Mouse (Mus musculus): ENCODE results near the gene Irx3.

Irx3 gene

GRCm38 (mm10) chr8:91801241-91801811 is 541 bp downstream of the Irx3 start:
- in situ Hi-C loops (cut with MboI): no loop called here

- in situ Hi-C loops (cut with MboI): no loop called here
These were observed 1.2 kb downstream of the Irx3 start for GRCm38 (mm10) chr8:91800523-91801240.

DNA sequence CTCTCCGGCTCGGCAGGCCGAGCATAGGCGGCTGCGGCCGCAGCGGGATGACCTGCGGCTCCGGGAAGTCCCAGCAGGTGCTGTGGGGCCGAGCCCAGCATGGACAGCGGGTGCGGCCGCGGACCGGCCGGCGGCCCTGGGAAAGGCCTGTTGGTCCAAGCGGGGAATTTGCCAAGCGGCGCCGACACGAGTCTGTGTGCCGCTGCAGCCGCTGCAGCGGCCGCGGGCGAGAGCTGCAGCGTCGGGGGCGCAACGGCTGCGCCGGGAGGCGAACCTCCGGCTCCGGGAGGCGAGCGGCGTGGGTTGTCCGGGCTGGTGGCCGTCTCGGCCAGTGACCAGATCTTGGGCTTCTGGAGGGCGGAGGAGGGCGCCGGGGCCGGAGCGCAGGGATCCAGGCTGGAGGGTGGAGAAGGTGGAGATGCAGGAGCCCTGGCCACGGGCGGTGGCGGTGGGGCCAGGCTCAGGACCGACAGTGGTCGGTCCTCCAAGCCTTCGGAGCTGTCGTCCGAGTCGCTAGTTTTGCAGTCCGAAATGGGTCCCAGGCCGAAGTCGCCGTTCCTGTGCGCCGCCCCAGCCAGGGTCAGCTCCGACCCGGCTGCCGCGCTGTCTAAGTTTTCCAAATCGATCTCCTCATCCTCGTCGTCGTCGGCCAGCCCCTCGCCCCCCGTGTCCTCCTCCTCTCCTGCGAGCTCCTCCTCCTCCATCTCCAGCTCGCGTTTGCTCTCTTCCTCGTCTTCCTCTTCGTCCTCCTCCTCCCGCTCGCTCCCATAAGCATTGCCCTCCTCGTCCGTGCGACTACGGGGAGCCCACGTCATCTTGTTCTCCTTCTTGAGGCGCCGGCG is 2.0 kb downstream of the Irx3 start:
- in situ Hi-C loops (cut with MboI): no loop called here

GRCm38 (mm10) chr8:91799016-91799581 is 2.8 kb downstream of the Irx3 start:
- in situ Hi-C loops (cut with MboI): no loop called here

- in situ Hi-C loops (cut with MboI): no loop called here
These were observed 4.1 kb downstream of the Irx3 start for GRCm38 (mm10) chr8:91797626-91798271.

GRCm38 (mm10) chr8:91793846-91794245 is 8.0 kb downstream of the Irx3 start:
- in situ Hi-C loops (cut with MboI): no loop called here

- in situ Hi-C loops (cut with MboI): no loop called here
These were observed 14.5 kb downstream of the Irx3 start for GRCm38 (mm10) chr8:91787194-91787895.

DNA sequence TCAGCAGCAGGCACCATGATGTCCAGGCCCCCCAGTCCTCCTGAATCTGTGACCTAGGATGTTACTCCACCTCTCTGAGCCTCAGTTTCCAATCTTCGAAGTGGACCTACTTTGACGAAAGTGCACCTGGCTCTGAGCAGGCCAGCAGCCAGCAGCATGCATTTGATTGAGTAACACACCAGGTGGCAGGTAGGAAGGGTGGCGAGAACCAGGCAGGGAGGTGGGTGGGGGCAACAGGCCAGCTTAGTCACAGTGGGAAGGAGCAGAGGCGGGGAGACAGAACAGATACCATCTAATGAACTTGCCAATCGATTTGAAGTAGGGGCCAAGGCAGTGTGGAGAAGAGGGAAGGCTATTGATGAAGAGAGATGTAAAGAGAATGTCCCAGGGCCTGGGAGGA is 18.9 kb downstream of the Irx3 start:
- in situ Hi-C loops (cut with MboI): no loop called here

- in situ Hi-C loops (cut with MboI): no loop called here
These were observed 19.7 kb downstream of the Irx3 start for GRCm38 (mm10) chr8:91782201-91782600.

GRCm38 (mm10) chr8:91780648-91781047 is 21.2 kb downstream of the Irx3 start:
- in situ Hi-C loops (cut with MboI): no loop called here

- in situ Hi-C loops (cut with MboI): no loop called here
These were observed 33.0 kb downstream of the Irx3 start for GRCm38 (mm10) chr8:91768857-91769256.

- in situ Hi-C loops (cut with MboI): no loop called here
These were observed 36.3 kb downstream of the Irx3 start for GRCm38 (mm10) chr8:91765411-91766034.

DNA sequence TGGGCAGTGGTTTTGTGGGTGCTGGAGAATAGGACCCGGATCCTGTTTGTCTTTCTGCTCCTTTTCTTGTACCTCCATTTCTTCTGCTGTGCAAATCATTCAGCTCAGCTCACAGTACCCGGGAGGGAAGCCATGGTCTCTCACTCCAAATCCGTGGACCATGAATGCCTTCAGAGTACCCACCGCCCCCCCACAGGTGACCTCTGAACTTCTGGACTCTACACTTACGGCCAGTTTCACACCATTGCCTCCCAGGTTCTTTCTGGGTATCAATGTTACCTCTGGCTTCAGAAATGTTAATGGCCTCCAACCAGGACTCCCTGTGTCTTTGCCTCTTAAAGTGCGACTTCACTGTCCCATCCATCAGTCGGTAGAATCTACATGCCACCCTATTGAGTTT is 46.3 kb downstream of the Irx3 start:
- in situ Hi-C loops (cut with MboI): no loop called here

DNA sequence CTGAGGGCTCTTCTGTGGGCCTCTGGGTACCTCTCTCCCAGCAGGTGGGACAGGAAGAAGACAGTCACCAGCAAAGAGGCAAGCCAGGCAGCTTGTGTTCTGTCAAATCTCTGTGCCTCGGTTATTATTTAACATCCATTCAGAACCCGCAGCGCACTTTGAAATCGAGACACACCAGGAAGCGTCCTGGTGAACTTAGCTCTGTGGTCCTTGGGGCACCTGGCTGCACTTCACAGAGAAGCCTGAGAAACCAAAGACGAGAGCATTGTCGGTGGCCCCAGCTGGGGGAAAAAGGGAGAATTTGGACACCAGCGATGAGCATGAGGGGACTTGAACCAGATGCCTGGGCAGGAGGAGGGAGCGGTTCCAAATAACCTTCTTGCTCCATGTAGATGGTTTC is 46.8 kb downstream of the Irx3 start:
- in situ Hi-C loops (cut with MboI): no loop called here

DNA sequence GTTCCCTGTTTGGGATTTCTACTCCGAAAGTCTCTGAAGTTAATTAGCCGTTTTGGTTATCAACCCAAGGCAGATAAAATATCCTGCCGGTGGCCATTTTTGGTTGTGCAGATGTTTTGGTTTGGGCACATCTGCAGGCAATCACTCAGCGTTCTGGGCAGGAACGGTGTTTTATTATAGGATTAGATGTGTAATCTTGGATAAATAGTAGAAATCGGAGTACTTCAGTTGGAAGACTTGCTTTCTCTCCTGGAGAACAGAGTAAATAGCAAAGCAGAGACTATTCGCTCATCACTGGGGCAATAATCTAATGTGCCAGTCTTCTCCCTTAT is 51.1 kb downstream of the Irx3 start:
- in situ Hi-C loops (cut with MboI): no loop called here

- in situ Hi-C loops (cut with MboI): no loop called here
These were observed 51.6 kb downstream of the Irx3 start for GRCm38 (mm10) chr8:91750096-91750793.

DNA sequence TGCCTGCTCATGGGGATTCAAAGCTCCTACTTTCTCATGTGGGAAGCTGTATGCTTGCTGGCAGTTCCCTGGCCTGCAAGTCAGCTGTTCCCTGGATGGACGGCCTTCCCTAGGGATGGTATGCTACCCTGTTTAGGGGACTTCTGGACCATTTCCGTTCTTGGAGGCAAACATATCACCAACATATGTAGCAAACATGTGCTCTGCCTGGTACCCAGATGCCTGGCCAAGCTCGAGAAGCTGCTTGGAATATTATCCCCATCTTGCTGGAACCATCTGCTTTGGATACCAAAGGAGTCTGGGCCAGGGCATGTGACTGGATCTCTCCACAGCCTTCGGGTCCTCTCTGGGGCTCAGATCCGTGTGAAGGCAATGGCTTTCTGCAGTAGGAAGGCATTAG is 52.5 kb downstream of the Irx3 start:
- in situ Hi-C loops (cut with MboI): no loop called here

Measured in mature B cell (primary cell).